Mouse (Mus musculus) midbrain, embryonic 10.5 days (tissue): ENCODE measurements around the gene Catsperz. TPM values are rescaled to one million over a fixed set of nuclear protein-coding genes. Genes with fewer than 3 reads are reported as not detected.

Experiments used
- DNase-seq: peaks from one replicate; pipeline ENCODE4 v3.0.0-alpha.2; 2017; ENCODE audit warnings: low spot score
- H3K27ac ChIP-seq: fragments of 300-500 bp; sonication (generic); replicated peaks from 2 replicates; pipeline ENCODE4 v1.5.1; 2016; ENCODE audit warnings: mild to moderate bottlenecking
- H3K27me3 ChIP-seq: fragments of 300-500 bp; sonication (generic); 2 replicates; pipeline ENCODE4 v1.6.1; 2016; ENCODE audit warnings: low read depth, mild to moderate bottlenecking; ENCODE audit not compliant: poor library complexity, severe bottlenecking
- H3K36me3 ChIP-seq: fragments of 300-500 bp; sonication (generic); 2 replicates; pipeline ENCODE4 v1.6.1; 2016; ENCODE audit warnings: mild to moderate bottlenecking, moderate library complexity
- H3K4me1 ChIP-seq: fragments of 300-500 bp; sonication (generic); 2 replicates; pipeline ENCODE4 v1.6.1; 2016
- H3K4me3 ChIP-seq: fragments of 300-500 bp; sonication (generic); 2 replicates; pipeline ENCODE4 v1.5.1; 2016; ENCODE audit warnings: mild to moderate bottlenecking, moderate library complexity
- H3K9me3 ChIP-seq: fragments of 300-500 bp; sonication (generic); replicated peaks from 2 replicates; pipeline ENCODE4 v1.6.1; 2016; ENCODE audit warnings: mild to moderate bottlenecking
- WGBS: fragments of 180-500 bp; shearing (Covaris S2); methylation state at CpG from one replicate; pipeline ENCODE4 v1.1.7; 2016; 5-methylcytosine and 5-hydroxymethylcytosine counted together
- polyA plus RNA-seq: library from polyadenylated mRNA; unstranded; fragments of >200 nt; fragmentation: Nextera tagmentation; extraction: Ambion mirVana; gene quantifications from 2 replicates; pipeline ENCODE4 v1.2.1, GENCODE M21; 2016

The Catsperz gene
- polyA plus RNA-seq, 1 experiment from 2014 or later: 0.43 TPM

DNA sequence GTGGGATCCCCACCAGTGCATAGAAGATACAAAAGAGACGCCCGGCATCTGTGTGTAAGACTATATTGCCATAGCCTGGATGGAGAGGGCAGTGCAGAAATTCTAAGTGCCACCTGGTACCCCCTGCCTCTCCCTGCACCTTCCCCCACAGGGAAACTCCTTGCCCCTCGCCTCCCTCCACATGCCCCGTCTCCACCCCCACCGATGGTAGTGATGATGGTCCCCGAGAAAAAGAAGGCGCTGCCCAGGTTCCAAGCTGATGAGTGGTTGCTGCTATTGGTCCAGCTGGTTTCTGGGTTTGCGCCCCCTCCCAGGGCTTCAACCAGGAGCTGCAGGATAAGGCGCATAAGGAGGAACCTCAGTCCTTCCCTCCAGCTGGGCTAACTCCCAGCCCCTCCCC, 2.9 kb upstream of the Catsperz start:
- no peaks in the 10 kb centered on the region; the same call in 1 of the 2 replicates for H3K9me3 ChIP-seq
- H3K4me3 ChIP-seq: no peak overlapping the region; the same call in 1 of the 2 replicates

DNA sequence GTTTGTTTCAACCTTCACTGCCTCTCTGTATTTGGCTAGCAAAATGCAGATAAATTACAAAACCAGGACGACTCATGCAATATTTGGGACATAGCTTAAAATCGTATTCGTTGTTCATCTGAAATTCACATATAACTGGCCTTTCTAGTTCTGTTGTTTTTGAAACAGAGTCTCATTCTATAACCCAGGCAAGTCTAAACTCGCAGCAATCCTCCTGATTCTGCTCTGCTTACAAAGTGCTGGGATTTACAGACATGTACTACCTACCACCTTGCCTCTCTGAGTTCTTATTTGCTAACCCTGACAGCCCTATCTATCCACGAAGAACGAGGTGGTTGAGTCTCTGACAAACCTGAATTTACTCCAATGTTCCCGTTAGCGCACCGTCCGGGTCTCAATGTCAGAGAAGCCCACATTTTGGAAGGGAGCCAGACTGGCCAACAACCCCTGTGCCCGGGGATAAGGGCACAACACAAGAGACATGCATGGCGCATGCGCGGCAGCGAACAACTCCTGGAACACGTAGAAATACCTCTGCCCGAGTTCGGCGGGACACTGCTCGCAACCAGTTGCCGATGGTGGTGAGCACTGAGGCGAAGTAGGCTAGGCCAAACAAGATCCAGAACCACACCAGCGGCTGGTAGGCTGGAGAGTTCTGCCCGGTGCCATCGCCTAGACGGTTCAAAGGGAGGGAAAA, 1.5 kb upstream of the Catsperz start:
- Histone ChIP-seq H3K27me3 (peaks cover 97% of the 10 kb centered on the region), H3K9me3 (no peaks in the 10 kb centered on the region; the same call in 1 of the 2 replicates), H3K4me1 (peaks cover 54% of the 10 kb centered on the region), H3K27ac (no peak overlapping the region), H3K36me3 (no peaks in the 10 kb centered on the region), H3K4me3 (peak overlapping the region; percentile 42)
- WGBS: 9% methylated on average over 26 of the region's 26 CpGs
- DNase-seq: peak; percentile 45

More for the DNA sequence above, 2.9 kb upstream of the Catsperz start:
- no peaks in the 10 kb centered on the region for H3K36me3 ChIP-seq
- DNase-seq: no peak
- 8% methylated on average over 9 of the region's 9 CpGs for WGBS
- no peak overlapping the region for H3K27ac ChIP-seq
- peaks cover 44% of the 10 kb centered on the region for H3K4me1 ChIP-seq
- H3K27me3 ChIP-seq: peaks cover 100% of the 10 kb centered on the region

- Histone ChIP-seq H3K9me3 (no peaks in the 10 kb centered on the region; the same call in 1 of the 2 replicates), H3K4me1 (peaks cover 54% of the 10 kb centered on the region), H3K4me3 (peak overlapping the region; percentile 24), H3K36me3 (no peaks in the 10 kb centered on the region), H3K27ac (no peak overlapping the region), H3K27me3 (peaks cover 87% of the 10 kb centered on the region)
- 5% methylated on average over 40 of the region's 40 CpGs for WGBS
- DNase-seq: no peak
These were observed 590 bp upstream of the Catsperz start for GRCm38 (mm10) chr19:6925611-6926329.

GRCm38 (mm10) chr19:6924461-6925306, 496 bp downstream of the Catsperz start:
- peak overlapping the region; percentile 24 for H3K4me3 ChIP-seq
- no peaks in the 10 kb centered on the region for H3K36me3 ChIP-seq
- 5% methylated on average over 39 of the region's 39 CpGs for WGBS
- peaks cover 65% of the 10 kb centered on the region for H3K4me1 ChIP-seq
- peak; percentile 77 for DNase-seq
- no peaks in the 10 kb centered on the region; the same call in 1 of the 2 replicates for H3K9me3 ChIP-seq
- H3K27ac ChIP-seq: no peak overlapping the region
- peaks cover 77% of the 10 kb centered on the region for H3K27me3 ChIP-seq

DNA sequence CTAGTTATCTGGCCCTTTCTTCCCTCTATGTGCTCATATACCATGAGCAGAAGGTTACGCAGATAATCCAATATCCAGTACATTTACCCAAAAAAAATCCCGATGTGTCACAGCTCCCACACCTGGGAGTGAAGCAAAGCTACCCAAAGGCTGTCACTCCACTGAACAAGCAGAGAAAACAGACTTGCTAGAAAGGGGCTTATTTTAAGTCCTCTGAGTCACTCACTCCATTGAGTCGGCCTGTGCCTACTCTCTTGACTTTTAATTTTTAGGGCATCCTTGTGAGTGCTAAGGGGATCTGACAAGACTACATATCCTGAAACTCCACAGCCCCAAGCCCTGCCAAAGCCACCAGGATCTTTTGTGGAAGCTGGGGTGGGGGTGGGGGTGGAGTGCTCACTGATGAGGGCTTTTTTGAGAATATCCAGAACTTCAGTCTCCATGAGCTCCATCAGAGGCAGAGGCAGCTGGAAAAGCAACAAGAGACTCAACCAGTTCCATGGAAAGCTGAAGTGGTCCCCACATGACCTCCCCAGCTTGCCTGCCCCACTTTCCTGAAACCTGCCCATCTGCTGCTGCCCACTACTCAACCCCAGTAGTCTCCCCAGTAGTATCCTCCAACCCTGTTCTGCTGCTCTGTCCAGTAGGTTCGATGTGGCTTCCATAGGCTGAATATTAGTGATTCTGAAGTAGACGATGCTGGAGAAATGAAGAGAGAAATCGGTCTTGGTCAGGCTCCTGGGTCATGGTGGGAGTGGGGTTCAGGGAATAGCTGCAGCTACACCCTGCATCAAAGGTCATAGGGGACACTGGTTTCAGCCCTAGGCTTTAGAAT, 2.1 kb downstream of the Catsperz start:
- Histone ChIP-seq H3K9me3 (no peaks in the 10 kb centered on the region; the same call in 1 of the 2 replicates), H3K27ac (no peak overlapping the region), H3K36me3 (no peaks in the 10 kb centered on the region), H3K4me3 (peak overlapping the region; percentile 76; the same call in 1 of the 2 replicates), H3K27me3 (peaks cover 61% of the 10 kb centered on the region), H3K4me1 (peaks cover 66% of the 10 kb centered on the region)
- WGBS: 63% methylated on average over 6 of the region's 6 CpGs
- no peak for DNase-seq

- WGBS: under 1% methylated on average over 63 of the region's 66 CpGs
- peaks cover 55% of the 10 kb centered on the region for H3K4me1 ChIP-seq
- peak; percentile 100 for DNase-seq
- H3K36me3 ChIP-seq: no peaks in the 10 kb centered on the region
- H3K4me3 ChIP-seq: peak within 1 kb of the TSS; percentile 76
- peaks cover 49% of the 10 kb centered on the region for H3K27me3 ChIP-seq
- peak within 1 kb of the TSS; percentile 95 for H3K27ac ChIP-seq
- no peaks in the 10 kb centered on the region; the same call in 1 of the 2 replicates for H3K9me3 ChIP-seq
These were observed 3.3 kb downstream of the Catsperz start, which contains the start of gene Esrra for GRCm38 (mm10) chr19:6921647-6922567. TSS of gene Esrra (minus strand) at chr19:6921813.

GRCm38 (mm10) chr19:6920741-6921636, 4.2 kb downstream of the Catsperz start:
- Histone ChIP-seq H3K27ac (peak overlapping the region; percentile 95), H3K9me3 (no peaks in the 10 kb centered on the region; the same call in 1 of the 2 replicates), H3K36me3 (no peaks in the 10 kb centered on the region), H3K4me3 (peak overlapping the region; percentile 76), H3K4me1 (peaks cover 46% of the 10 kb centered on the region), H3K27me3 (peaks cover 40% of the 10 kb centered on the region)
- WGBS: 2% methylated on average over 41 of the region's 48 CpGs
- DNase-seq: no peak

DNA sequence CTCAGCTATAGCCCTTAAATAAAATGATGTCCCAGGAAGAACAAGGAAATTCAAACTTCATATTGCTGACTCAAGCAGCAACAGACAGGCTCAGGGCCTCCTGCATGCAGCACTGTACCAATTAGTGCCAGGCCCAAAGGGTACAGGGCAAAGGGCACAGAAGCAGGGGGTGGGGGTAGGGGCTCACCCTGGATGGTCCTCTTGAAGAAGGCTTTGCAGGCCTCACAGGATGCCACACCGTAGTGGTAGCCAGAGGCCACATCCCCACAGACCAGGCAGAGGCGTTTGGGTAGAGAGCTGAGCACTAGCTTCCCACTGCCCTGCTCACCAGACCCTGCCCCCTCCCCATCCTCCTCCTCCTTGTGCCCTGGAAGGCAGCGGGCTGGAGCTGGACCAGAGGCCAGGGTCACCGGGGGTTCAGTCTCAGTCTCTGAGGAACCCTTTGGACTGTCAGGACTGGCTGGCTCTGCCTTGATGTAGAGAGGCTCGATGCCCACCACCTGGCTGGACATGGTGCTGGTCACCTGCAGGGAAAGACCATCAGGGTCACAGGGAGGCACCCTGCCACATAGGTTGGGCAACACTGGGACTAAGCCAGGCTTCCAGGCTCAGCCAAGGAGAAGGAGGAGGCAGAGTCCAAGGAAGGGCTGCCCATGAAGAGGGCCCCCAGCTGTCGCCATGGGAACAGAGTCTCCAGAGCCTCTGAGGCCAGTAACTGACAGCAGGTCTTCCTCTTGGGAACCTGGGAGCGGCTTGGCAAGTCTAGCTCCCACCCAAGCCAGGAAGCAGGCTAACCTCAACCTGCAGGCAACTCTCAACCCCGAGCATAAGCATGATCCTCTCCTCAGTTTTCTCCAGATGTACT, 5.1 kb downstream of the Catsperz start:
- H3K4me1 ChIP-seq: peaks cover 37% of the 10 kb centered on the region
- no peaks in the 10 kb centered on the region for H3K9me3 ChIP-seq
- WGBS: 48% methylated on average over 8 of the region's 8 CpGs
- H3K27ac ChIP-seq: peak overlapping the region; percentile 95
- H3K36me3 ChIP-seq: no peaks in the 10 kb centered on the region
- DNase-seq: peak; percentile 53
- peaks cover 31% of the 10 kb centered on the region for H3K27me3 ChIP-seq
- H3K4me3 ChIP-seq: peak overlapping the region; percentile 76

GRCm38 (mm10) chr19:6919431-6919830, 5.7 kb downstream of the Catsperz start:
- peaks cover 30% of the 10 kb centered on the region for H3K4me1 ChIP-seq
- no peaks in the 10 kb centered on the region for H3K36me3 ChIP-seq
- no peak overlapping the region for H3K27ac ChIP-seq
- H3K9me3 ChIP-seq: no peaks in the 10 kb centered on the region
- no peak for DNase-seq
- H3K27me3 ChIP-seq: peaks cover 24% of the 10 kb centered on the region
- H3K4me3 ChIP-seq: no peak overlapping the region

DNA sequence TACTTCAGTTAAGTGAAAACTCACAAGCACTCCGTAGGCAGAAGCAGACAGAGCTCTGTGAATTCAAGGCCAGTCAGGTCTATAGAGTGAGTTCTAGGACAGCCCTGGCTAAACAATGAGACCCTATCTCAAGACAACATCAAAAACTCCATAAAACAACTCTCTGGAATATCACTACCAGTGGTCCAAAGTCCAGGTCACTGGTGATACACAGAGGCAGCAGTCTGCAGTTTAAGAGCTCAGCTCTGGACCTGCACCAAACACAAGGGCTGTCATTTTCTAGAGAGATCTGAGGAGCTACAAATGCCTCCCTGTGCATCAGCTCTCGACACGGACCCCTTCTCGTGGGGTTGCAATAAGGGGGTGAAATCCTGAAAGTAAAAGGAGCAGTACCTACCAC, 6.9 kb downstream of the Catsperz start:
- H3K36me3 ChIP-seq: peaks cover 10% of the 10 kb centered on the region
- DNase-seq: no peak
- no peak overlapping the region for H3K4me3 ChIP-seq
- WGBS: 93% methylated on average over 4 of the region's 4 CpGs
- H3K27me3 ChIP-seq: peaks cover 13% of the 10 kb centered on the region
- no peaks in the 10 kb centered on the region for H3K9me3 ChIP-seq
- no peak overlapping the region for H3K27ac ChIP-seq
- peaks cover 30% of the 10 kb centered on the region for H3K4me1 ChIP-seq
